Mouse (Mus musculus) stomach, postnatal 0 days (tissue): ENCODE measurements around the gene Fosb. TPM values are rescaled to one million over a fixed set of nuclear protein-coding genes. Genes with fewer than 3 reads are reported as not detected.

ENCODE experiments used
- ATAC-seq: fragments of 200-750 bp; cut with Nextera tagmentation; 2 replicates; pipeline ENCODE4 v1.8.0; 2017; ENCODE audit not compliant: low FRiP score, low TSS enrichment
- DNase-seq: peaks from one replicate; pipeline ENCODE4 v3.0.0-alpha.2; 2016; ENCODE audit warnings: low spot score
- H3K27ac ChIP-seq: fragments of 300-500 bp; sonication (generic); replicated peaks from 2 replicates; pipeline ENCODE4 v1.5.1; 2014; ENCODE audit warnings: mild to moderate bottlenecking, control low read depth
- H3K27me3 ChIP-seq: fragments of 300-500 bp; sonication (generic); 2 replicates; pipeline ENCODE4 v1.6.1; 2014; ENCODE audit warnings: low read length; ENCODE audit not compliant: control insufficient read depth, insufficient read depth
- H3K36me3 ChIP-seq: fragments of 300-500 bp; sonication (generic); 2 replicates; pipeline ENCODE4 v1.6.1; 2014; ENCODE audit warnings: low read length, mixed read lengths; ENCODE audit not compliant: control insufficient read depth, insufficient read depth
- H3K4me1 ChIP-seq: fragments of 300-500 bp; sonication (generic); replicated peaks from 2 replicates; pipeline ENCODE4 v1.6.1; 2014; ENCODE audit warnings: antibody characterized with exemption; ENCODE audit not compliant: control insufficient read depth, insufficient read depth
- H3K4me2 ChIP-seq: fragments of 300-500 bp; sonication (generic); replicated peaks from 2 replicates; pipeline ENCODE4 v1.6.1; 2014; ENCODE audit warnings: low read depth, mild to moderate bottlenecking, control low read depth, moderate library complexity
- H3K4me3 ChIP-seq: fragments of 300-500 bp; sonication (generic); 2 replicates; pipeline ENCODE4 v1.5.1; 2014; ENCODE audit warnings: low read depth, low read length, control low read depth
- H3K9ac ChIP-seq: fragments of 300-500 bp; sonication (generic); 2 replicates; pipeline ENCODE4 v1.6.1; 2014; ENCODE audit warnings: mild to moderate bottlenecking, low read length, control low read depth, mixed read lengths
- H3K9me3 ChIP-seq: fragments of 300-500 bp; sonication (generic); 2 replicates; pipeline ENCODE4 v1.6.1; 2016; ENCODE audit warnings: low read length; ENCODE audit not compliant: control insufficient read depth
- CTCF ChIP-seq: IDR thresholded peaks from 2 replicates; pipeline ENCODE4 v1.5.1; 2016; ENCODE audit warnings: antibody characterized with exemption, low read depth, mild to moderate bottlenecking, moderate library complexity
- EP300 ChIP-seq: optimal IDR thresholded peaks from 2 replicates; pipeline ENCODE3; 2016; ENCODE audit warnings: antibody characterized with exemption
- WGBS: fragments of 180-500 bp; shearing (Covaris S2); extraction: QIAGEN DNeasy Blood & Tissue Kit; methylation state at CpG from one replicate; pipeline ENCODE4 v1.1.7; 2014; 5-methylcytosine and 5-hydroxymethylcytosine counted together
- polyA plus RNA-seq: library from polyadenylated mRNA; unstranded; fragments of >200 nt; fragmentation: Nextera tagmentation; extraction: Ambion mirVana; gene quantifications from 2 replicates; pipeline ENCODE4 v1.2.1, GENCODE M21; 2015

Fosb gene
- polyA plus RNA-seq, 1 experiment from 2014 or later, result 0.21 TPM

- 4% methylated on average over 45 of the region's 48 CpGs for WGBS
- Histone ChIP-seq H3K9me3 (no peaks in the 10 kb centered on the region), H3K4me1 (peaks cover 8% of the 10 kb centered on the region; the same call in 1 of the 2 replicates), H3K27me3 (peaks cover 3% of the 10 kb centered on the region; the same call in 1 of the 2 replicates), H3K27ac (no peak overlapping the region), H3K4me2 (peak overlapping the region; percentile 60), H3K9ac (0 out of 2 replicates have a peak overlapping the region, but pooled peaks have one; percentile 38), H3K36me3 (no peaks in the 10 kb centered on the region), H3K4me3 (peak overlapping the region; percentile 35)
- no peak for DNase-seq
- TF ChIP-seq EP300 (no peak), CTCF (no peak)
- ATAC-seq, result no peak
Observed at GRCm38 (mm10) chr7:19304501-19305412, 5.1 kb downstream of the Fosb start.

- Histone ChIP-seq H3K9ac (no peak overlapping the region), H3K4me1 (peaks cover 5% of the 10 kb centered on the region; the same call in 1 of the 2 replicates), H3K27me3 (peaks cover 3% of the 10 kb centered on the region; the same call in 1 of the 2 replicates), H3K4me2 (peak overlapping the region; percentile 60), H3K36me3 (no peaks in the 10 kb centered on the region), H3K27ac (no peak overlapping the region), H3K4me3 (peak overlapping the region; percentile 20), H3K9me3 (no peaks in the 10 kb centered on the region)
- no peak for ATAC-seq
- 1% methylated on average over 16 of the region's 16 CpGs for WGBS
- DNase-seq, result peak; percentile 84
- TF ChIP-seq CTCF (peak; percentile 85), EP300 (no peak)
Observed at GRCm38 (mm10) chr7:19303770-19304169, 6.1 kb downstream of the Fosb start.

- ATAC-seq (no peak), DNase-seq (no peak)
- peaks cover 5% of the 10 kb centered on the region; the same call in 1 of the 2 replicates for H3K4me1 ChIP-seq
- TF ChIP-seq CTCF (no peak), EP300 (no peak)
- no peak overlapping the region for H3K4me2 ChIP-seq
- H3K36me3 ChIP-seq, result no peaks in the 10 kb centered on the region
- H3K4me3 ChIP-seq, result no peak overlapping the region
- 84% methylated on average over 12 of the region's 12 CpGs for WGBS
- H3K9me3 ChIP-seq, result no peaks in the 10 kb centered on the region
- peaks cover 3% of the 10 kb centered on the region; the same call in 1 of the 2 replicates for H3K27me3 ChIP-seq
- no peak overlapping the region for H3K27ac ChIP-seq
- H3K9ac ChIP-seq, result no peak overlapping the region
Observed at GRCm38 (mm10) chr7:19303046-19303305, 6.9 kb downstream of the Fosb start.

GRCm38 (mm10) chr7:19302264-19303045 lies 7.4 kb downstream of the Fosb start:
- no peak overlapping the region for H3K27ac ChIP-seq
- no peak overlapping the region for H3K4me2 ChIP-seq
- H3K36me3 ChIP-seq, result no peaks in the 10 kb centered on the region
- TF ChIP-seq CTCF, result no peak
- no peak for TF ChIP-seq EP300
- no peaks in the 10 kb centered on the region for H3K9me3 ChIP-seq
- DNase-seq, result no peak
- ATAC-seq, result no peak
- no peak overlapping the region for H3K4me3 ChIP-seq
- peaks cover 3% of the 10 kb centered on the region; the same call in 1 of the 2 replicates for H3K27me3 ChIP-seq
- H3K9ac ChIP-seq, result no peak overlapping the region
- 55% methylated on average over 13 of the region's 13 CpGs for WGBS
- H3K4me1 ChIP-seq, result peaks cover 5% of the 10 kb centered on the region; the same call in 1 of the 2 replicates

GRCm38 (mm10) chr7:19301461-19302263 lies 8.2 kb downstream of the Fosb start:
- Histone ChIP-seq H3K4me2 (peak overlapping the region; percentile 29), H3K27me3 (peaks cover 3% of the 10 kb centered on the region; the same call in 1 of the 2 replicates)

More at GRCm38 (mm10) chr7:19301461-19302263, 8.2 kb downstream of the Fosb start:
- ATAC-seq, result no peak
- no peak for DNase-seq
- no peak overlapping the region for H3K27ac ChIP-seq
- no peaks in the 10 kb centered on the region for H3K9me3 ChIP-seq
- WGBS, result 8% methylated on average over 16 of the region's 16 CpGs
- TF ChIP-seq CTCF, result no peak
- no peak for TF ChIP-seq EP300
- peak overlapping the region; percentile 39; the same call in 1 of the 2 replicates for H3K4me3 ChIP-seq
- peak overlapping the region; percentile 1; the same call in 1 of the 2 replicates for H3K9ac ChIP-seq
- H3K36me3 ChIP-seq, result no peaks in the 10 kb centered on the region
- H3K4me1 ChIP-seq, result peaks cover 5% of the 10 kb centered on the region; the same call in 1 of the 2 replicates
